Mouse (Mus musculus): ENCODE results near the gene Dio3.

Gene Dio3

GRCm38 (mm10) chr12:110278853-110279252, at the start of gene Dio3:
Gene Dio3, plus strand, starts transcription at chr12:110279068.
- no peak for DNase-seq

- no peak for DNase-seq
Measured at GRCm38 (mm10) chr12:110230296-110230695, 48.6 kb upstream of the Dio3 start.

DNA sequence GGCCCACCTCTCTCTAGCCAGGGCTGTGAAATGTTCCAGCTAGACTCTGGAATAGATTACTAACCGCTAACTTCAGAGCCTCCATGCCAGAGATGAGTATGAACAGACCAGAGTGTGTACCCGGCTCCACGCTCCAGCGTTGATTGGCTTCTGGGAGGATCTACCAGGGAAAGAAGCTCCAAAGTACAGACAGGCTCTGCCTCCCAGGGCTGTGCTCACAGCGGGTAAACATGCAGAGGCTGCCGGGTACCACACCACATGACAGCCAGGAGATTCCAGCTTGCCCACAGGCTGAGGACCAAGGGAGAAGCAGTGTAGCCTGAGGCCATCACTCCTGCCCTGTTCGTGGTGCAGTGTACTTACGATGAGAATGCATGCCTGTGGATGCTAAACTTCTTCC, 48.1 kb upstream of the Dio3 start:
- no peak for DNase-seq

GRCm38 (mm10) chr12:110231709-110232600, 46.9 kb upstream of the Dio3 start:
- no peak for DNase-seq

GRCm38 (mm10) chr12:110235908-110236307, 43.0 kb upstream of the Dio3 start:
- no peak for DNase-seq

DNA sequence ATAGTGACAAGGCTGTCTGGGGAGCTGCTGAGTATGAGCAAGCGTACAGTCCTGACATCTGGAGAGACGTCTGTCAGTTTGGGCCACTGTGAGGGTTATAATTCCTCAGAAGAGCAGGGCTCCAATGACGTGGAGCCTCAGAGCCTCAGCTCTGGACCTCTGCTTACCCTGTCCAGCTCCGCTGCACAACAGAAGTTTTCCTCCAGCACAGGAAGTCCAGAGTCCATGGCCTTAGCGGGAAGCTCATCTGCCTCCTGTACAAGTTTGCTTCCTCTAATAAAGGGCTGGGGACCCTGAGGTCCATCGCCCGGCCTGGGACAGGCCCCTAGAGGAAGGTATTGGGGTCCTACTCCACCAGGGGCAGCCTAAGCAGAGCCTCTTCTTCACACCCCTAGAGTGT, 41.8 kb upstream of the Dio3 start:
- no peak for DNase-seq

- no peak for DNase-seq
Measured at GRCm38 (mm10) chr12:110239358-110239757, 39.5 kb upstream of the Dio3 start.

DNA sequence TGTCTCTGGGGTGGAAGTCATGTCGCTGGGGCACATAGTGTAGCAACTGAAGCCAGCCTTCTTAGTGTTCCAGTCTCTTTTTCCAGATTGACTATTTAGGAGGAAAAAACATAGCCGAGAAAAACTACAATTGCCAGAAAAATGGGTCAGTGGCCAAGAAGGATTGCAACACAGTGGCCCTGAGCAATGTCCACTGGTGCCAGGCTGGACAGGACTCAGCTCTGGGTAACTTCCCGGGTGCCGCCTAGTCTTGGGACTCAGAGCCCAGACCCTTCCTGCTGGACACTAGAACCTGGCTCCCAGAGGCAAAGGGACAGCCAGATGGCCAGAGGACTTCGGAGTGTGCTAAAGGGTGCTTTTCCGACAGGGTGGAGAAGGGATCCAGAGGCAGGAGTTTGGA, 34.3 kb upstream of the Dio3 start:
- no peak for DNase-seq

DNA sequence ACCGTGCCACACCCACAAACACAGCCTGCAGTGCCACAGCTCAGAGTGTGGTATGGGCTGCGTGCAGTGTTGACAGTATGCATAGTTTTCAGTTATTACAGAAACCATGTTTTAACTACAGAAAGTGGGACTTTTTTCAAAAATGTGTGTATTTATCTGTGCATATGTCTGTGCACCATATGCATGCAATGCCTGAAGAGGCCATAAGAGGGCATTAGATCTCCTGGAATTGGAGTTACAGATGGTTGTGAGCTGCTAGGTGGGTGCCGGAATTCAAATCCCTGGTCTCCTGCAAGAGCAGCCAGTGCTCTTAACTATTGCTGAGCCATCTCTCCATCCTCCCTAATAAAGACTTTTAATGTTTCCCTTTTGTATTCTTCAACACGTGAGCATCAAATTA, 33.4 kb upstream of the Dio3 start:
- no peak for DNase-seq

GRCm38 (mm10) chr12:110252163-110252575, 26.7 kb upstream of the Dio3 start:
- DNase-seq = peak; percentile 16

GRCm38 (mm10) chr12:110255731-110256130, 23.1 kb upstream of the Dio3 start:
- no peak for DNase-seq

- DNase-seq = no peak
Measured at GRCm38 (mm10) chr12:110256478-110257220, 22.2 kb upstream of the Dio3 start.

DNA sequence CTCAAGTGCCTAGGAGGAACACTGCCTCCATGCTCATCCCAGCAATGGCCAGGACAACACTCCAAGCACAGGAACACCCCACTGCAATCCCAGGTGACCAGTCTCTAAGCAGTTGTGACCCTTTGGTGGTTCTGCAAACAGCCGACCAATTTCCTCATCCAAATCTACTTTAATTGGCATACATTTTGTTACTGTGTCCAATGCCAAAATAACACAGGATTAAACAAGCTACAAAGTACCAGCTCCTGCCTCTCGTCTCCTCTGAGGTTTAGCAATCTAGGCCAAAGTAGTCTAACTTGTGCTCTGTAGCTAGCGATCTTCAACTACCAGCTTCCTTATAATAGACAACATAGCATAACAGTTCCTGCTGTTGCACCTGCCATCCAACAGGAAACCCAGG, 10.6 kb upstream of the Dio3 start:
- no peak for DNase-seq

DNA sequence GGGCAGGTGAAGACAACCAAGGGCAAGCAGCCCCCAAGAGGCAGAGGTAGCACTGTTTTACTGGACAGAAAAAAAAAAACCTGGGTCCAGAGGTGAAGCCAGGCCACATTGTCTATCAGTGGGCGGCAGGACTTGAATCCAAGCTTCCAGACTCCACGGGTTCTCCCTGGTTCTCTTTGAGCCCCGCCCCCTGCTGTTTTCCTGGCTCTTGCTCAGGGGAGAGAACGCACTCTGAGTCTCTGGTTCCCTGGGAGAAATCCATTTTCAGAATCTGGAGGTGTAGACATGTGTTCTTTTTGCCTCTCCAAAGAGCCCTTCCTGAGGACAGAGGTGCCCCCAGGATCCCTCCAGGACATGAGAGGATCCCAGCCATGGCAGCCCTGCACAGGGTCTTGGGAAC, 9.2 kb upstream of the Dio3 start:
- DNase-seq = no peak

DNA sequence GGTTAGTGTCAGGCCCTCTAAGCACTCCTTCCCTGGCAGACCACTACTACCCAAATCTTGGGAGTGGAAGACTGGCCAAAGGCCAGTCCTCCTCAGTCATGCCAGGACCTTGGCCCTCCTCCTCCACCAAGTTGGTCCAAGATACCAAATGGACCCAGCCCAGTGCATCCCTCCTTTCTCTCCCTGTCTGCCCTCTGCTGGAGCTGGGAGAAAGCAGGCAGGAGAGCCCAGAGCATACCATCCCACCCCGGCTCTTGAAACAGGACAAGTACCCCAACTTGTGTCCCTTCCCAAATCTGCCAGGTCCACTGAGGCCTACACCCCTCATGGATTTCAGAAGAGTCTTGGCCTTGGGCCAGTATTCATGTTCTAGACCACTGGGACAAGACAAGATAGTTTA, 2.8 kb upstream of the Dio3 start:
- no peak for DNase-seq

DNA sequence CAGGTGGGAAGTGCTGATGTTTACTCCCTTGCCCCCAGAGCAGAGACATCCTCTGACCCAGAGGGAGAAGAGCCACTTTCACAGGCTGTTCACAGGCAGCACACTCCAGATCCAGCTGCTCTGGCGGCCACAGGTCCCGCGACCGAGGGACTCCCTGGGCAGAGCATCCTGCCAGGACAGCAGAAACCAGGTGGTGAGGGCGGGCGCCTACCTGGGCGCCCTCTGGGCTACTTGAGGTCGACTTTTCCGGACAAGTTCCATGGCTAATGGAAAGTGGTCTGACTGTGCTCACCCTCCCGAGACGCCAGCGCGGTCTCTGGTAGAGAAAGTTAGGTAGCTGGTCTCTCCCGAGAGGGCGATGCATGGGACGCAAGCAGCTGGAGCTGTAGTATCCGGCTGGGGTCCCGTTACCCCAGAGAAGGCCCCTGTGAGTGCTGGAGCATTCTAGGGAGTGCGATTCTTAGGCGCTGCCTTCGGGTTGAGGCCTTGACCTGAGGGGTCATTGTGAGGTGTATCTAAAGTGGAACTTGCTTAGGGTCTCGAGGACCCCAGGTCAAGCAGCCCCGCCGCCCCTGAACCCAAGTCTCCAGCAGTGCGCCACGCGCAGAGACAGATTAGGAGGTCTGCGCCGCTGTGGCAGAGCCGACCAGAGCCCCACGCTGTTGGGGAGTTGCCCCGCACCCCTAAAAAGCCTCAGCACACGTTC, 1.5 kb upstream of the Dio3 start:
- DNase-seq = no peak

- no peak for DNase-seq
Measured at GRCm38 (mm10) chr12:110277965-110278307, 932 bp upstream of the Dio3 start.

DNA sequence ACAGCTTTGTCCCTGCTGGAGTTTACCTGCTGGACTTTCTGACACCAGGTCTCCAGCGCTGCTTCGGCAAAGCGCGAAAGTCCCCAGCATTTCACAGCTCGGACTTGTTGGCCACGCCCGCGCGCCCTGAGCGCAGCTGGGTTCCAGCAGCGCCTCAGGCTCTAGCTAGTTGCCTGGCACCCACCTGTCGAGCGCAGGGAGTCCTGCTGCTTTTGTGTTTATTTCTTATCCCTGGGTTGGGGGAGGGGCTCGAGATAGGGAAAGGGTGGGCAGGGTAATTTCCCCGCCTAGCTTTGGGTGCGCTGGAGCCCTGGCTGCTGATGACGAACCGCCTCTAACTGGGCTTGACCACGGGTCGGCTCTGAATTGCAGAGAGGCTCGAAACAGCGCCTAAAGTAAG, 1.5 kb downstream of the Dio3 start:
- DNase-seq = no peak

GRCm38 (mm10) chr12:110283792-110284191, 4.9 kb downstream of the Dio3 start:
- no peak for DNase-seq

DNA sequence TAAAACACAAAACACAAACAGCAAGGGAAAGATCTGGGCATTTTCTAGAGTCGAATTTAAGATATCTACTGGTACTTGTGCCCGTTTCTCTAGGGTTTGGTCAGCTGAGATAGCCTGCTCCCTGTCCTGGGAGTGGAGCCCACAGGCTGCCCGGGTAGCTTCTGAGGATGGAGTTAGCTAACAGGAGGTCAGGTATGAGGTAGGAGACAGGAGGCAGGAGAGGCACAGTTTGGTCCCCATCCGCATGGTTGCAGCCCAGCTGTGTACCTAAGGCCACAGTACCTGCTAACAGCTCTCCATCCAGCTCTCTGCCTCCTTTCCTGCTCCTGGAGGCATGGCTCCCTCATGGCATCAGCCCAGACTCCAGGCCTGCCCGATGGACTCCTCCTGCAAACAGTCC, 13.9 kb downstream of the Dio3 start:
- DNase-seq = no peak

GRCm38 (mm10) chr12:110294891-110295290, 16.0 kb downstream of the Dio3 start:
- no peak for DNase-seq

- DNase-seq = no peak
Measured at GRCm38 (mm10) chr12:110298653-110299052, 19.8 kb downstream of the Dio3 start.

DNA sequence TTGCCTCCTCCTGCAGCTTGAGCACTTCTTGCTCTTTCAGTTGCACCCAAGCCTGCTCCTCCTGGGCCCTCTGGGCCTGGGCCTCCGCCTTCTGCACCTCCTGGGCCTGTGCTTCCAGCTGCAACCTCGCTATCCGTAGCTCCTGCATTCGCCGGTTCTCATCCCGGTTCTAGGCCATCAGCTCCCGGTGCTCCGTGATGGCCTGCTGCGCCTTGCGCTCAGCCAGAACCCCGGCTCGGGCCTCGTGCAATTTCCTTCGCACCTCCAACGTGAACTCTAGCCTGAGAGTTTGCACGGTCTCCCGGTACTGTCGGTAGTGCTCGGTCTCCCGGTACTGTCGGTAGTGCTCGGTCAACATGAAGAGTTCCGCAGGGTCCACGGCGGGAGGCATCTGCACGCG, 40.8 kb downstream of the Dio3 start:
- DNase-seq = no peak
